Mouse (Mus musculus): ENCODE measurements around the gene Anapc15-ps.

DNA sequence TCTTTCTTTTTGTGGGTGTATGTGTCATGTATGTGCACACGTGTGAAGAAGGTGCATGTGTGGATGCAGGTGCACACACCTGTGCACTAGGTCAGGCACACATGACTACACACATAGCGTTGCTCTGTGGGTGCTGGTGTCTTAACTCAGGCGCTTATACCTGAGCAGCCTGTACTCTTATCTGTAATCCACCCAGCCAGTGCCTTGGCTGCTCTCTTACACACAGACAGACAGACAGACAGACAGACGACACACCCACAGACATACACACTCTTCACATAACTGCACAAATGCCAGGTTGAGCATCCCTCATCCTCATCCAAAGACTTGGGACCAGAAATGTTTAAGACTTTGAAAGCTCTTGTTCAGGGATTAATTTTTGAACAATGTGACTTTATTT lies 12.8 kb upstream of the Anapc15-ps start:
- no peak for TF ChIP-seq CTCF (IDR thresholded peaks at IDR 0.05; ENCODE audit: control insufficient read depth, insufficient read depth, insufficient replicate concordance, low read depth, low read length)
- no peak for TF ChIP-seq POLR2A (IDR thresholded peaks at IDR 0.05; ENCODE audit: control insufficient read depth, low read depth, low read length)
